Mouse (Mus musculus) MEL (cell line): ENCODE data around the gene Nrtn. TPM values are rescaled to one million over a fixed set of nuclear protein-coding genes. Genes with fewer than 3 reads are reported as not detected.

Experiments used
- DNase-seq: peaks from one replicate; pipeline ENCODE4 v3.0.0; 2011; ENCODE audit warnings: low read depth, low spot score
- H3K27ac ChIP-seq: 2 replicates; pipeline ENCODE4 v1.5.1; 2012; ENCODE audit warnings: low read depth, mild to moderate bottlenecking, control low read depth, low read length, moderate library complexity; ENCODE audit not compliant: control insufficient read depth
- H3K27me3 ChIP-seq, 2 experiments: fragments of 150-350 bp in 1 of 2; sonication (generic) in 1 of 2; 2 replicates each; pipeline ENCODE4 v1.6.1; 2012; ENCODE audit warnings: low read length in 2 of 2, mild to moderate bottlenecking in 2 of 2, improper control_type of control experiment in 1 of 2, moderate library complexity in 1 of 2; ENCODE audit not compliant: insufficient read depth in 2 of 2, control insufficient read depth in 1 of 2
- H3K36me3 ChIP-seq, 2 experiments: 2 replicates each; pipeline ENCODE4 v1.6.1; 2012 to 2014; ENCODE audit warnings: low read length in 2 of 2, improper control_type of control experiment in 1 of 2, inconsistent platforms in 1 of 2, mild to moderate bottlenecking in 1 of 2; ENCODE audit not compliant: insufficient read depth in 2 of 2, control insufficient read depth in 1 of 2
- H3K4me1 ChIP-seq, 2 experiments: fragments of 150-350 bp in 1 of 2; sonication (generic) in 1 of 2; 2 replicates each; pipeline ENCODE4 v1.6.1; 2012; ENCODE audit warnings: low read length in 2 of 2, improper control_type of control experiment in 1 of 2, mild to moderate bottlenecking in 1 of 2; ENCODE audit not compliant: insufficient read depth in 2 of 2, control insufficient read depth in 1 of 2
- H3K4me3 ChIP-seq, 2 experiments: fragments of 150-350 bp in 1 of 2; sonication (generic) in 1 of 2; 2 replicates each; pipeline ENCODE4 v1.5.1; 2012; ENCODE audit warnings: low read depth in 2 of 2, low read length in 2 of 2, mild to moderate bottlenecking in 2 of 2, moderate library complexity in 2 of 2, control low read depth in 1 of 2, improper control_type of control experiment in 1 of 2; ENCODE audit not compliant: control insufficient read depth in 1 of 2, insufficient read depth in 1 of 2
- H3K79me2 ChIP-seq: 2 replicates; pipeline ENCODE4 v1.6.1; 2012; ENCODE audit warnings: mild to moderate bottlenecking, low read length, moderate library complexity; ENCODE audit not compliant: control insufficient read depth, poor library complexity, insufficient read depth
- H3K9ac ChIP-seq: 2 replicates; pipeline ENCODE4 v1.6.1; 2012; ENCODE audit warnings: low read depth, mild to moderate bottlenecking, control low read depth, low read length, moderate library complexity; ENCODE audit not compliant: control insufficient read depth, poor library complexity, severe bottlenecking
- H3K9me3 ChIP-seq: fragments of 150-350 bp; sonication (generic); replicated peaks from 2 replicates; pipeline ENCODE4 v1.6.1; 2012; ENCODE audit warnings: mild to moderate bottlenecking, low read length, improper control_type of control experiment, moderate library complexity; ENCODE audit not compliant: insufficient read depth
- BHLHE40 ChIP-seq: IDR thresholded peaks from 2 replicates; pipeline ENCODE4 v1.6.1; 2012; ENCODE audit warnings: low read depth, mild to moderate bottlenecking, inconsistent platforms, low read length, improper control_type of control experiment, borderline replicate concordance
- CHD2 ChIP-seq: IDR thresholded peaks from 2 replicates; pipeline ENCODE4 v1.6.1; 2011; ENCODE audit warnings: low read length, improper control_type of control experiment
- E2F4 ChIP-seq: IDR thresholded peaks from 2 replicates; pipeline ENCODE4 v1.6.1; 2011; ENCODE audit warnings: low read depth, low read length, improper control_type of control experiment, borderline replicate concordance
- ELF1 ChIP-seq: IDR thresholded peaks from 2 replicates; pipeline ENCODE4 v1.6.1; 2014; ENCODE audit warnings: low read depth, mild to moderate bottlenecking, inconsistent platforms, low read length, improper control_type of control experiment, moderate library complexity
- EP300 ChIP-seq, 2 experiments: IDR thresholded peaks; 2 replicates each; pipeline ENCODE4 v1.6.1; 2011; ENCODE audit warnings: improper control_type of control experiment in 2 of 2, low read length in 2 of 2, low read depth in 1 of 2, mild to moderate bottlenecking in 1 of 2
- ETS1 ChIP-seq: IDR thresholded peaks from 2 replicates; pipeline ENCODE4 v1.6.1; 2012; ENCODE audit warnings: low read depth, mild to moderate bottlenecking, inconsistent platforms, low read length, improper control_type of control experiment, moderate library complexity
- GABPA ChIP-seq: IDR thresholded peaks from 2 replicates; pipeline ENCODE4 v1.6.1; 2012; ENCODE audit warnings: low read depth, mild to moderate bottlenecking, inconsistent platforms, low read length, improper control_type of control experiment, moderate library complexity
- GATA1 ChIP-seq: IDR thresholded peaks from 2 replicates; pipeline ENCODE4 v1.6.1; 2011; ENCODE audit warnings: low read depth, low read length, improper control_type of control experiment
- KAT2A ChIP-seq: conservative IDR thresholded peaks from 2 replicates; pipeline ENCODE4 v1.6.1; 2012; ENCODE audit warnings: low read depth, low read length, improper control_type of control experiment, inconsistent platforms
- MAFK ChIP-seq: IDR thresholded peaks from 2 replicates; pipeline ENCODE4 v1.6.1; 2011; ENCODE audit warnings: low read depth, mild to moderate bottlenecking, low read length, improper control_type of control experiment, borderline replicate concordance
- MAX ChIP-seq: IDR thresholded peaks from 2 replicates; pipeline ENCODE4 v1.6.1; 2011; ENCODE audit warnings: low read length, improper control_type of control experiment
- MAZ ChIP-seq: IDR thresholded peaks from 2 replicates; pipeline ENCODE4 v1.6.1; 2012; ENCODE audit warnings: low read depth, mild to moderate bottlenecking, inconsistent platforms, low read length, improper control_type of control experiment
- MEF2A ChIP-seq: IDR thresholded peaks from 2 replicates; pipeline ENCODE4 v1.6.1; 2014; ENCODE audit warnings: low read depth, mild to moderate bottlenecking, inconsistent platforms, low read length, improper control_type of control experiment; ENCODE audit not compliant: poor library complexity, insufficient replicate concordance, severe bottlenecking; ENCODE audit errors: extremely low read depth
- MYC ChIP-seq: IDR thresholded peaks from 2 replicates; pipeline ENCODE4 v1.6.1; 2011; ENCODE audit warnings: low read depth, mild to moderate bottlenecking, low read length, improper control_type of control experiment, moderate library complexity
- NELFE ChIP-seq: IDR thresholded peaks from 2 replicates; pipeline ENCODE4 v1.6.1; 2011; ENCODE audit warnings: low read depth, low read length, improper control_type of control experiment
- POLR2A ChIP-seq, 2 experiments: IDR thresholded peaks; 2 replicates each; pipeline ENCODE4 v1.6.1; 2011 to 2012; ENCODE audit warnings: low read length in 2 of 2, mild to moderate bottlenecking in 2 of 2, control low read depth in 1 of 2, improper control_type of control experiment in 1 of 2, low read depth in 1 of 2, moderate library complexity in 1 of 2; ENCODE audit not compliant: control insufficient read depth in 1 of 2, insufficient read depth in 1 of 2, poor library complexity in 1 of 2
- POLR2AphosphoS2 ChIP-seq: IDR thresholded peaks from 2 replicates; pipeline ENCODE4 v1.6.1; 2011; ENCODE audit warnings: low read length, improper control_type of control experiment
- POLR2AphosphoS5 ChIP-seq: IDR thresholded peaks from 2 replicates; pipeline ENCODE4 v1.6.1; 2012; ENCODE audit warnings: low read depth, borderline replicate concordance, mild to moderate bottlenecking, inconsistent platforms, low read length, moderate library complexity, mixed read lengths
- RAD21 ChIP-seq: IDR thresholded peaks from 2 replicates; pipeline ENCODE4 v1.6.1; 2011; ENCODE audit warnings: mild to moderate bottlenecking, low read depth, low read length, improper control_type of control experiment
- SIN3A ChIP-seq: IDR thresholded peaks from 2 replicates; pipeline ENCODE4 v1.6.1; 2012; ENCODE audit warnings: low read length, improper control_type of control experiment, inconsistent platforms
- SMC3 ChIP-seq: IDR thresholded peaks from 2 replicates; pipeline ENCODE4 v1.6.1; 2011; ENCODE audit warnings: low read depth, low read length, improper control_type of control experiment
- TAL1 ChIP-seq: IDR thresholded peaks from 2 replicates; pipeline ENCODE4 v1.6.1; 2012; ENCODE audit warnings: mild to moderate bottlenecking, inconsistent platforms, low read length, moderate library complexity, mixed read lengths
- TBP ChIP-seq: IDR thresholded peaks from 2 replicates; pipeline ENCODE4 v1.8.0; 2011; ENCODE audit warnings: low read depth, low read length, improper control_type of control experiment
- TCF12 ChIP-seq: IDR thresholded peaks from 2 replicates; pipeline ENCODE4 v1.6.1; 2014; ENCODE audit warnings: low read depth, mild to moderate bottlenecking, inconsistent platforms, low read length, improper control_type of control experiment, moderate library complexity
- USF1 ChIP-seq: IDR thresholded peaks from 2 replicates; pipeline ENCODE4 v1.6.1; 2014; ENCODE audit warnings: low read depth, mild to moderate bottlenecking, inconsistent platforms, low read length, improper control_type of control experiment, moderate library complexity
- ZKSCAN1 ChIP-seq: IDR thresholded peaks from 2 replicates; pipeline ENCODE4 v1.6.1; 2012; ENCODE audit warnings: low read depth, mild to moderate bottlenecking, inconsistent platforms, low read length, improper control_type of control experiment, moderate library complexity
- ZNF384 ChIP-seq: IDR thresholded peaks from 2 replicates; pipeline ENCODE4 v1.6.1; 2012; ENCODE audit warnings: low read depth, mild to moderate bottlenecking, inconsistent platforms, low read length, improper control_type of control experiment
- polyA plus RNA-seq, 2 experiments: library from polyadenylated mRNA; stranded (reverse) in 1 of 2; unstranded in 1 of 2; fragments of >175 nt in 1 of 2; fragments of >200 nt in 1 of 2; gene quantifications; 2 replicates each; pipeline versions ENCODE4 v1.2.1 to v1.2.4; 2012; ENCODE audit warnings: low replicate concordance in 2 of 2, low read depth in 1 of 2; ENCODE audit not compliant: insufficient read length in 2 of 2, insufficient read depth in 1 of 2, missing spikeins in 1 of 2
- total RNA-seq: library from RNA; depleted of rRNA; stranded (reverse); fragments of 300-350 nt; gene quantifications from 2 replicates; pipeline ENCODE4 v1.2.3, GENCODE M21; 2012

Gene Nrtn
- total and polyA plus RNA-seq, 3 experiments = 10.9 to 11.8 TPM; not detected in 1

DNA sequence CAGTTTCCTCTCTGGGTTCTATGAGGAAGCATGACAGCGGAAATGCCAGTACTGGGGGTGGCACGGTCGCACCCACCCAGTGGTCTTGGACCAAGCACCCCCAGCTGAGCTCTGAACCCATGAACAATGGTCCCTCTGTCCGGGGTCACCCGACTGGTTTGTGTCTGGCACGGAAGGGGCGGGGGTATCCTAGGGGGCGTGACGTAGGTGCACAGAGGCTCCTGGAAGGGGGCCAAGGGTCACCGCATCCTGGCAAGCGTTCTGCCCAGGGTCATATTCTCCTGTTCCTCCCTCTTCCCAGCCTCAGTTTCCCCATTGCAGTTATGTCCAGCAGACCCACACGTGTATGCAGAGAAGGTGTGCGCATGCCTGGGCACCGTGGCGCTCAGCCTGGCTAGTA, 3.9 kb downstream of the Nrtn start:
- DNase-seq = no peak
- Histone ChIP-seq H3K4me3 (no peak overlapping the region), H3K79me2 (no peaks in the 10 kb centered on the region; the same call in 1 of the 2 replicates), H3K27me3 (no peaks in the 10 kb centered on the region), H3K9me3 (no peaks in the 10 kb centered on the region), H3K36me3 (peaks cover 0 to 3% of the 10 kb centered on the region in 2 experiments; a peak in 1 of 4 replicates), H3K9ac (no peak overlapping the region), H3K4me1 (peaks cover 0 to 5% of the 10 kb centered on the region in 2 experiments; a peak in 1 of 4 replicates), H3K27ac (no peak overlapping the region)
- TF ChIP-seq RAD21 = no peak
- TF ChIP-seq SIN3A = no peak
- no peak for TF ChIP-seq GATA1
- TF ChIP-seq POLR2AphosphoS5 = no peak
- TF ChIP-seq TBP = no peak
- TF ChIP-seq ETS1 = no peak
- TF ChIP-seq SMC3 = no peak
- no peak for TF ChIP-seq E2F4
- no peak for TF ChIP-seq CHD2
- TF ChIP-seq POLR2AphosphoS2 = no peak
- no peak for TF ChIP-seq MEF2A
- TF ChIP-seq NELFE = no peak
- no peak for TF ChIP-seq MAX
- TF ChIP-seq TAL1 = no peak
- no peak for TF ChIP-seq EP300 (IDR thresholded peaks at IDR 0.05; ENCODE audit: low read depth in 1 of 2, low read length in 2 of 2)
- TF ChIP-seq MYC = no peak
- TF ChIP-seq USF1 = no peak

DNA sequence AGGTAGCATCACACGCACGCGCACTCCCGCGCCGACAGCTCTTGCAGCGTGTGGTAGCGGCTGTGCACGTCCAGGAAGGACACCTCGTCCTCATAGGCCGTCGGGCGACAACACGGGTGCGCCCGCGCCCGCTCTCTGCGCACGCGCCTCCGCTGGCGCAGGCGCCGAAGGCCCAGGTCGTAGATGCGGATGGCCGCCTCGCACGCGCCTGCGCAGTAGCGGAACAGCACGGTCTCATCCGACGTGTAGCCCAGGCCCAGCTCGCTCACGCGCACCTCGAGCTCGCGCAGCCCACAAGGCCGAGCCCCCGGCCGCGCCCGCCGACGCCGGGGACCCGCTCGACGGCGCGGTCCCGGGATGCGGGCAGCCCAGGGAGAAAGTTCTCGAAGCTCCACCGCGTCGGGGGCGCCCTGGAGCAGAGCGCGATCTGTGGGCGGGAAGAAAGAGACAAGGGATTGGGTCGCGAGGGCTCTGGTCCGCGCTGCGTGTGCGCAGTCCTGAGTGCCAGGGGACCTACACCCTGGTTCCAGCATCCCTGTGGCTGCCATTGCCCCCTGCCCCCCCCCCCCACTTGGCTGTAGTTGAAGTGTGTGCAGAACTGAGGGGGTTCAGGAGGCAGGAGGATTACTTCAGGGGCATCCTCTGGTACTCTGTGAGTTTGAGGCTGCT, 5.8 kb downstream of the Nrtn start:
- Histone ChIP-seq H3K4me1 (no peaks in the 10 kb centered on the region), H3K79me2 (no peaks in the 10 kb centered on the region), H3K9ac (no peak overlapping the region), H3K36me3 (no peaks in the 10 kb centered on the region), H3K27me3 (no peaks in the 10 kb centered on the region), H3K9me3 (no peaks in the 10 kb centered on the region), H3K4me3 (no peak overlapping the region), H3K27ac (no peak overlapping the region)
- no peak for DNase-seq
- no peak for TF ChIP-seq MEF2A
- no peak for TF ChIP-seq ELF1
- no peak for TF ChIP-seq ZKSCAN1
- no peak for TF ChIP-seq GABPA
- TF ChIP-seq MAZ = no peak
- no peak for TF ChIP-seq POLR2A (IDR thresholded peaks at IDR 0.05; ENCODE audit: control insufficient read depth in 1 of 2, insufficient read depth in 1 of 2, low read depth in 1 of 2, low read length in 2 of 2, poor library complexity in 1 of 2)
- TF ChIP-seq BHLHE40 = no peak
- no peak for TF ChIP-seq SIN3A
- no peak for TF ChIP-seq NELFE
- TF ChIP-seq MAX = no peak
- TF ChIP-seq GATA1 = no peak
- no peak for TF ChIP-seq KAT2A
- no peak for TF ChIP-seq TBP
- TF ChIP-seq MYC = no peak
- TF ChIP-seq TCF12 = no peak
- TF ChIP-seq POLR2AphosphoS2 = no peak
- no peak for TF ChIP-seq ZNF384
- no peak for TF ChIP-seq MAFK
- TF ChIP-seq E2F4 = no peak
